Mouse (Mus musculus): ENCODE measurements around the gene Klhl6. TPM values are rescaled to one million over a fixed set of nuclear protein-coding genes. Genes with fewer than 3 reads are reported as not detected.

The Klhl6 gene
- 101 to 109 TPM (median 105 TPM) in 4 replicates for total RNA-seq (2023)

DNA sequence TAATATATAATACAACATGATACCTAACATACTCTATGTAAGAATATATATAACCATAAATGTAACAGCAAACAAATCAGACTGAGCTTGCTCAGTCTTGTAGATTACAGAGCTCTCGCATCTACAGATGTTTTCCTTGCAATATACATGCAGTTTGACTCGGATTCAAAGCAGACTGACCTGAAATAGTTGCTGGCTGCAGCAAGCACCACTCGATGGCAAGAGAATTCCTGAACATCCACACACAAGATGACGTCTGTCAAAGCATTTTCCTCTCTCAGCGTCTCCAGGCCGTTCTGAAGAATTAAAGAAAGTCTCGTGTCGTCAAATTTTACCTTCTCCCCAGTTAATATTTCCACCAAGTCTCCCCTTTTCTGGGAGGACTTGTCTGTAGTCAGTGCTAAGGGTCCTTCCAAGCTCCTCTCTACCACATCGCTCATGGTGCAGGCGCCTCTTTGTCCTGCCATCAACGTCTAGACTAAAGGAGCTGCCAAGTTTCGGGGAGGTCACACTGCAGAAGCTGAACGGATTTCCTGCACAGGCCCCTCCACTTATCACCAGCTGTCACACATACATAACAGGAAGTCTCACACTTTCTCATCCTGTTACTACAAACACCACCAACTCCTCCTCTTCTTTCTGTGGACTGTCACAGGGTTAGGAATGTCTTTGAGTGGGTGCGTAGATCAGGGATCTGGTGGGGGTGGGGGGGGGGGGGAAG, at the start of gene Klhl6:
Gene Klhl6 (minus strand): TSS at position 501 of the 721 bp plus-strand sequence.

Other genes starting within 250 kb of the Klhl6 start
- 196 to 217 TPM (median 208 TPM) in 4 replicates for gene B3gnt5, start 222.8 kb downstream of the Klhl6 start, total RNA-seq (2023)
- gene Klhl24, start 114.5 kb upstream of the Klhl6 start, total RNA-seq (2023) = 303 to 339 TPM (median 310 TPM) in 4 replicates
- 53.1 to 64.4 TPM (median 58.2 TPM) in 4 replicates for gene Yeats2, start 158.0 kb upstream of the Klhl6 start, total RNA-seq (2023)

Measured in B cell, adult 62 days (primary cell).